8 mouse cellular contexts compared by ENCODE assay signal in the genomic region with DNA sequence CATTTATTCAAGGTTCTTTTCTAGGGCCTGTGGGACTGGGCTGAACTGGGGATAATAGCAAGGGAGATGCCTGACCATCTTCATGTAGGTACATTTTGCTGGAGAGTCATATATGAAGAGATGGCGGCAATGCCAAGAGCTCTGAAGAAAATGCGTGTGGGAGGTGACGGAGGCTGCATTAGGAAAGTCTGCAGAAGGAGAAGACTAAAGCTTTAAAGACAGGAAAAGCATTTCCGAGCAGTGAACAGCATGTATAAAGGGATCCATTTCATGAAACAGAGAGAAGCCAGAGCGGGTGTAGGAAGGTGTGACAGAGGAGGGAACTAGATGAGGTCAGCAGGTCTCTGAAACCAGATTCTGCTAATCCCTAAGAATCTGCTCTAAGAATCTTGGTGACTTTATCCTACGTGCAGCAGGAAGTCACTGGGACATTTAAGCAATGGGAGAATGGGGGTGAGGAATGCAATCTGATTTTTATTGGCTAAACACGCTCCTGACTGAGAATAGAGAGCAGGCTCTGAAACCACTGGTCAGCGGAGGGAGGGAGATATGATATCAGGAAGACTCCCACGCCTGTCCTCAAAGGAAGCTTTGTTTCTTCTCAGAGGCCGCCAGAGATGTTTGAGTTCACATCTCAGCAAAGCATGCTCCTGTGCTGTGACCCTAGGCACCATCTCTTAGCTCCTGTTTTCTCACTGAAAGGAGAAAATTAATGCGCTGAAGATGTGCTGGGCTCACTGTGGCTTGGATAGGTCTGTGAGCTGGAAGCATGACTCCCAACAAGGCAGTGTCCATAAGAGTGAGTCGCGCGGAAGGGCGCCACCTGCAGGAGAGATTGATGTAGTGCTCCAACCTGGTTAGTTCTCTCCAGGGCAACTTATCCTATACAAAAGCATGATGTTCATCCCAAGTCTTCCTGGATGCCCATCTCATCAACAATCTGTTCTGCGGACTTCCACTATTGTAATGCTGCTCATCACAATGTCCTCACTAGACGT. TPM values are rescaled to one million over a fixed set of nuclear protein-coding genes. Genes with fewer than 3 reads are reported as not detected.
DNase-seq lines count a peak whose midpoint lies in the region; ATAC-seq and TF ChIP-seq lines count a peak whose summit lies in the region.

No protein-coding gene starts in this region.

- H3K4me3 ChIP-seq in left cerebral cortex, adult 2 months, result no peak overlapping the region
- H3K4me3 ChIP-seq in liver, embryonic 13.5 days (replicated peaks), result no peak overlapping the region

- WGBS in liver, embryonic 13.5 days (ENCODE audit: insufficient replicate concordance), result 31% methylated on average over 17 of the region's 17 CpGs

- no peaks in the 10 kb centered on the region for H3K9me3 ChIP-seq in liver, embryonic 13.5 days (replicated peaks)

- H3K36me3 ChIP-seq in liver, embryonic 13.5 days, result no peaks in the 10 kb centered on the region

- peaks cover 9% of the 10 kb centered on the region for H3K4me1 ChIP-seq in liver, embryonic 13.5 days (replicated peaks)

- DNase-seq in left cerebral cortex, adult 2 months (ENCODE audit: extremely low spot score in 1 of 2, low spot score in 2 of 2), result peak in 1 of 2 experiments; percentile 37
- no peak for DNase-seq in left cerebral cortex, adult 11 months (ENCODE audit: low spot score)
- peak; percentile 48 for DNase-seq in Muller cell, postnatal 12 days (ENCODE audit: inconsistent ontology term)
- peak; percentile 68 for DNase-seq in embryo, embryonic 11 days
- no peak for DNase-seq in liver, embryonic 13.5 days
- DNase-seq in retina, postnatal 7 days (ENCODE audit: low read depth, low spot score), result peak; percentile 55
- no peak for DNase-seq in urinary bladder, postnatal 36 days (ENCODE audit: low spot score in 2 of 2)

- H3K9ac ChIP-seq in liver, embryonic 13.5 days, result no peak overlapping the region

- ATAC-seq in hematopoietic stem cell, adult 5-6 weeks (replicated peaks in 1 of 2; ENCODE audit: insufficient read depth in 1 of 2, low FRiP score in 2 of 2, low TSS enrichment in 1 of 2, low read depth in 1 of 2, poor library complexity in 2 of 2, severe bottlenecking in 2 of 2), result peak; percentile 52; a peak in 1 of 4 replicates
- ATAC-seq in liver, embryonic 13.5 days (ENCODE audit: low read depth), result peak; percentile 24; the same call in 1 of the 2 replicates

- H3K27me3 ChIP-seq in liver, embryonic 13.5 days, result peaks cover 34% of the 10 kb centered on the region

- no peak overlapping the region for H3K4me2 ChIP-seq in liver, embryonic 13.5 days

- H3K27ac ChIP-seq in left cerebral cortex, adult 2 months, result peak overlapping the region; percentile 75
- no peak overlapping the region for H3K27ac ChIP-seq in liver, embryonic 13.5 days

- TF ChIP-seq CTCF in left cerebral cortex, adult 2 months (IDR thresholded peaks at IDR 0.05), result peak; percentile 75

- intact Hi-C loops in left cerebral cortex, adult 2 months (cut with DNase I), result loop anchor here (2.0 to 10.0 kb wide), 4 partner anchors 62 to 364 kb away; no protein-coding TSS in a partner anchor

RNA-seq across cellular contexts. Expression of gene Sh3pxd2b, which starts 6.8 kb away (rescaled TPM):
- total RNA-seq in left cerebral cortex, adult 2 months (2021), result 10 to 100 TPM; 11.4 to 16.4 TPM
- 1.5 and 1.6 TPM in 2 replicates for total RNA-seq in hematopoietic stem cell, adult 5-6 weeks (2017)
- polyA plus RNA-seq in liver, embryonic 13.5 days (2015; fragmentation: Nextera tagmentation; extraction: Ambion mirVana), result 0.84 and 1.1 TPM in 2 replicates

RNA-seq across cellular contexts. Expression of gene Hbq1a, which starts 40.9 kb away (rescaled TPM):
- total RNA-seq in left cerebral cortex, adult 2 months (2021), result 1 to 10 TPM; 1.7 TPM
- total RNA-seq in hematopoietic stem cell, adult 5-6 weeks (2017), result not detected in 2 replicates
- 5.6 and 6.1 TPM in 2 replicates for polyA plus RNA-seq in liver, embryonic 13.5 days (2015; fragmentation: Nextera tagmentation; extraction: Ambion mirVana)

RNA-seq across cellular contexts. Expression of gene Hba-a2, which starts 44.5 kb away (rescaled TPM):
- 100 to 1,000 TPM; 271 to 300 TPM for total RNA-seq in left cerebral cortex, adult 2 months (2021)
- total RNA-seq in hematopoietic stem cell, adult 5-6 weeks (2017), result 60.4 and 104 TPM in 2 replicates
- polyA plus RNA-seq in liver, embryonic 13.5 days (2015; fragmentation: Nextera tagmentation; extraction: Ambion mirVana), result 140,141 and 155,581 TPM in 2 replicates

RNA-seq across cellular contexts. Expression of gene Hbq1b, which starts 54.0 kb away (rescaled TPM):
- not detected for total RNA-seq in left cerebral cortex, adult 2 months (2021)
- not detected in 2 replicates for total RNA-seq in hematopoietic stem cell, adult 5-6 weeks (2017)
- polyA plus RNA-seq in liver, embryonic 13.5 days (2015; fragmentation: Nextera tagmentation; extraction: Ambion mirVana), result 111 and 141 TPM in 2 replicates

RNA-seq across cellular contexts. Expression of gene Hba-a1, which starts 57.5 kb away (rescaled TPM):
- 100 to 1,000 TPM; 247 to 343 TPM for total RNA-seq in left cerebral cortex, adult 2 months (2021)
- 9.1 and 14.3 TPM in 2 replicates for total RNA-seq in hematopoietic stem cell, adult 5-6 weeks (2017)
- polyA plus RNA-seq in liver, embryonic 13.5 days (2015; fragmentation: Nextera tagmentation; extraction: Ambion mirVana), result 56,818 and 64,288 TPM in 2 replicates

Comparison
In these comparisons a context has a peak if more than half of its experiments do, and no peak if none do; other contexts are left out.
1. DNase-seq: peak in Muller cell, postnatal 12 days (single experiment), embryo, embryonic 11 days (single experiment) and retina, postnatal 7 days (single experiment); none in left cerebral cortex, adult 11 months (single experiment), liver, embryonic 13.5 days (single experiment) and urinary bladder, postnatal 36 days (0 of 2).